Mouse (Mus musculus) midbrain, embryonic 14.5 days (tissue): ENCODE data around the gene Ufsp1. TPM values are rescaled to one million over a fixed set of nuclear protein-coding genes. Genes with fewer than 3 reads are reported as not detected.

Source experiments
- ATAC-seq: fragments of 200-750 bp; cut with Nextera tagmentation; 2 replicates; pipeline ENCODE4 v1.8.0; 2017; ENCODE audit warnings: moderate number of reproducible peaks, moderate library complexity; ENCODE audit not compliant: low FRiP score, low TSS enrichment
- DNase-seq: peaks from one replicate; pipeline ENCODE4 v3.0.0-alpha.2; 2015
- H3K27ac ChIP-seq: fragments of 300-500 bp; sonication (generic); replicated peaks from 2 replicates; pipeline ENCODE4 v1.5.1; 2014; ENCODE audit warnings: mild to moderate bottlenecking, low read depth, low read length, moderate library complexity
- H3K27me3 ChIP-seq: fragments of 300-500 bp; sonication (generic); 2 replicates; pipeline ENCODE4 v1.6.1; 2014; ENCODE audit warnings: low read length, control low read depth, mixed read lengths; ENCODE audit not compliant: control insufficient read depth, insufficient read depth
- H3K36me3 ChIP-seq: fragments of 300-500 bp; sonication (generic); 2 replicates; pipeline ENCODE4 v1.6.1; 2014; ENCODE audit warnings: low read length, control low read depth; ENCODE audit not compliant: control insufficient read depth, insufficient read depth
- H3K4me1 ChIP-seq: fragments of 300-500 bp; sonication (generic); 2 replicates; pipeline ENCODE4 v1.6.1; 2014; ENCODE audit warnings: mild to moderate bottlenecking, antibody characterized with exemption, low read length, control low read depth; ENCODE audit not compliant: control insufficient read depth, insufficient read depth
- H3K4me2 ChIP-seq: fragments of 300-500 bp; sonication (generic); 2 replicates; pipeline ENCODE4 v1.6.1; 2014; ENCODE audit warnings: mild to moderate bottlenecking, low read length, moderate library complexity
- H3K4me3 ChIP-seq: fragments of 300-500 bp; sonication (generic); replicated peaks from 2 replicates; pipeline ENCODE4 v1.5.1; 2014; ENCODE audit warnings: low read depth, low read length
- H3K9ac ChIP-seq: fragments of 300-500 bp; sonication (generic); replicated peaks from 2 replicates; pipeline ENCODE4 v1.6.1; 2014; ENCODE audit warnings: mild to moderate bottlenecking, low read length, moderate library complexity
- H3K9me3 ChIP-seq: fragments of 300-500 bp; sonication (generic); 2 replicates; pipeline ENCODE4 v1.6.1; 2016; ENCODE audit warnings: low read length, control low read depth, mixed read lengths; ENCODE audit not compliant: control insufficient read depth
- WGBS: fragments of 180-500 bp; shearing (Covaris S2); extraction: QIAGEN DNeasy Blood & Tissue Kit; methylation state at CpG from one replicate; pipeline ENCODE4 v1.1.7; 2014; 5-methylcytosine and 5-hydroxymethylcytosine counted together
- polyA plus RNA-seq: library from polyadenylated mRNA; unstranded; fragments of >200 nt; fragmentation: Nextera tagmentation; extraction: Ambion mirVana; gene quantifications from 2 replicates; pipeline ENCODE4 v1.2.1, GENCODE M21; 2014

Ufsp1 gene
- polyA plus RNA-seq, 1 experiment from 2014 or later: 13.7 TPM

DNA sequence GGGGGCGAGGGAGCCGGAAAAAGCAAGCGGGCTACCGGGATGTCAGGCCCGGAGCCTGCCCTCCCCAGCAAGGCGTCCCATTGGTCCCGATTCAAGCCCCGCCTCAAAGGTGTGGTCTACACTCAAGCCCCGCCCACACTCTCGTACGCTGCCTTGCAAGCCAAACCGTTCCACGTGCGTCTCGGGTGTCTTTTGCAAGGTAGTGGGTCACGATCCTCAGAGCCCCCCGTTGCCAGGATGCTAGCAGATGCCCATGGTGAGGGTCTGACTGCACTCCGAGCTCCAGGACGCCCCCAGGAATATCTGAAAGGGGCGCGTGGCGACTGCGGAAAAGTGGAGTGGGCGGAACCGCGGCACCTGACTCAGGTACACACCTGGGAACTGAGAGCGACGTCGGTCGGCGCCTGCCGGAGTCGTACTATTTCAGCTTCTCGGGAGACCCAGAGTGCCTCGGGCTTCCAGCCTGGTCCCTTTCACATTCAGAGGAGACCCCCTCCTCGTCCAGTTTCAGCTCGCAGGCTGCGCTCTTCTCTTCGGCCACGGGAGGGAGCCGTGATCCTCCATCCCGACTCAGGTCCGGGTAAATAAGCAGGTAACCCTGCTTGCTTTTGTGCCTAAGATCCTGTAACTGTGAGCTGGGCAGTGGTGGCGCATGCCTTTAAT is 39.2 kb downstream of the Ufsp1 start, which contains the start of gene Slc12a9:
Gene Slc12a9 (minus strand): TSS at position 86 of the 663 bp plus-strand sequence.
- H3K9ac ChIP-seq: peak within 1 kb of the TSS; percentile 81

DNA sequence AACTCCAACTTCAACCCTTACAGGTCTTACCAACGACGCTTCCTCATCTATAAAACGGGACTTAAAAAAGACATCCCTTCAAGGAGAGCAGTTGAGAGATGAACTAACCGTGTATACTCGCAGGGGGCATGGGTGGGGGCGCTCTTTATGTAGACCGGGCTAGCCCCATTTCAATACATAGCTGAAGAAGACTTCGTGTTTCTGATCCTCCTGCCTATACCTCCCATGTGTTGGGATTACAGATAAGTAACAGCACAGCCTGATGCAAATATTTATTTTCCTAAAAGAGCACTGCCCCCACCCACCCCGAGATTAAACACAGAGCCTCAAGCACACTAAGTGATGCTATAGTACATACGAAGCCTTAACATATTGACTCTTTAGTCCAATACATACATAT is 39.9 kb downstream of the Ufsp1 start:
- H3K4me2 ChIP-seq: peak overlapping the region; percentile 75
- H3K4me3 ChIP-seq: no peak overlapping the region
- 52% methylated on average over 10 of the region's 10 CpGs for whole genome bisulfite sequencing
- H3K9ac ChIP-seq: no peak overlapping the region
- no peaks in the 10 kb centered on the region for H3K36me3 ChIP-seq
- H3K4me1 ChIP-seq: peaks cover 14% of the 10 kb centered on the region
- no peaks in the 10 kb centered on the region for H3K27me3 ChIP-seq
- DNase-seq (no peak), ATAC-seq (no peak)
- no peak overlapping the region for H3K27ac ChIP-seq
- H3K9me3 ChIP-seq: no peaks in the 10 kb centered on the region

More for the DNA sequence above, 39.2 kb downstream of the Ufsp1 start, which contains the start of gene Slc12a9:
- Histone ChIP-seq H3K9me3 (no peaks in the 10 kb centered on the region), H3K27me3 (no peaks in the 10 kb centered on the region), H3K4me1 (peaks cover 8% of the 10 kb centered on the region; the same call in 1 of the 2 replicates), H3K36me3 (no peaks in the 10 kb centered on the region), H3K4me2 (peak within 1 kb of the TSS; percentile 75), H3K4me3 (peak within 1 kb of the TSS; percentile 54), H3K27ac (peak within 1 kb of the TSS; percentile 75)
- under 1% methylated on average over 44 of the region's 44 CpGs for WGBS
- ATAC-seq (peak; percentile 92), DNase-seq (peak; percentile 98)

DNA sequence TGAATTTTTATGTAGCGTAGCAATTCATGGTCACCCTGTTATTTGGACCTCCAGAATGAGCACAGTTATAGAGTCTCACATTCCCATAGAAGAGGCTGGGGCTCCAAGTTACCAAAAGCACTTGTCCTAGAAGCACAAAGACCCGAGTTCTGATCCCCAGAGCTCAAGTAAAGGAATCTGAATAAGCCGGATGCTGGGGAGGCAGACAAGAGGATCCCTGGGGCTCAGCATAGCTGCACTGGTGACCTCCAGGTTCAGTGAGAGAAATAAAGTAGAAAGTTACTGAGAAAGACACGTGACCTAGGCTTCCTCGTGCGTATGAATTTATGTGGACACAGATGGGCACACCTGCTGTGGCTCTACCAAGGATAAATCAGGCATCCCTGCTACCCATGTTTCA is 40.6 kb downstream of the Ufsp1 start:
- DNase-seq (no peak), ATAC-seq (no peak)
- Histone ChIP-seq H3K4me3 (no peak overlapping the region), H3K9me3 (no peaks in the 10 kb centered on the region), H3K27me3 (no peaks in the 10 kb centered on the region), H3K36me3 (no peaks in the 10 kb centered on the region), H3K27ac (no peak overlapping the region), H3K4me2 (no peak overlapping the region), H3K9ac (no peak overlapping the region), H3K4me1 (peaks cover 20% of the 10 kb centered on the region)
- 66% methylated on average over 6 of the region's 6 CpGs for WGBS

DNA sequence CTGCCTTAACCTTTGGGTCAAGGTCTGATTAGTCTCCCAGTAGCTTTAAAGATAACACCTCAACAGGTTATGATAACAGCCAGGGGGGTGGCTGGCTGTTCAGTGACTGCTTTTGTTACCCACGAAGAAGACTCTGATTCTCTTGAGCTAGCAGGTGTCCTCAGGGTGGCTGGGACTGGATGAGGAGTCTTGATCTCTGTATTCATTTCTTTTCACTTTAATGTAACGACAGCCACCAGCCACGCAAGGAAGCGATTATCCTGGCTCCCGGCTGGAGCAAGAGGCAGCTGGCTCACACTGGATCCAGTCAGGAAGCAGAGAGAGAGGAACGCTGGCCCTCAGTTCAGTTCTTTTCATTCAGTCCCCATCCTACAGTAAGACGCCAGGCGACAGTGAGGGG is 42.8 kb downstream of the Ufsp1 start:
- no peak overlapping the region for H3K4me3 ChIP-seq
- H3K4me2 ChIP-seq: no peak overlapping the region
- peaks cover 19% of the 10 kb centered on the region for H3K4me1 ChIP-seq
- H3K27ac ChIP-seq: no peak overlapping the region
- 53% methylated on average over 8 of the region's 8 CpGs for WGBS
- no peak for DNase-seq
- peak overlapping the region; percentile 7; the same call in 1 of the 2 replicates for H3K9ac ChIP-seq
- H3K9me3 ChIP-seq: no peaks in the 10 kb centered on the region
- H3K27me3 ChIP-seq: no peaks in the 10 kb centered on the region
- no peaks in the 10 kb centered on the region for H3K36me3 ChIP-seq
- ATAC-seq: no peak

DNA sequence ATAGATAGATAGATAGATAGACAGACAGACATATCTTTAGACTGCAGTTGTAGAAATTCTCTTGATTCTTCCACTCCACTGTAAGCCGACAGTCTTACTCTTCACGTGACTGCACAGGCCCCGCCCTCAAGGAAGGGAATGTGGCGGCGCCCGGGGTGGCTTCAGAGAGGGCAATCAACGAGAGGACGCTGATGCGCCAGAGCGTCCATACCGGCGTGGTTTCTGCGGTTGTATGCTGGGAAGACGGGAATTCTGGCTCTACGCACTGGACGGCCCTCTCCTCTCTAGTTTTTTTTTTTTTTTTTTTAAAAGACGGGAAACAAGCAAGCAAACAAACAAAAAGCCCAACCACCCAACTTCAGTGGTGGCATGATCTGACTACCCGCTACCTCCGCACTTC is 43.8 kb downstream of the Ufsp1 start:
- under 1% methylated on average over 19 of the region's 19 CpGs for WGBS
- peak overlapping the region; percentile 39 for H3K4me3 ChIP-seq
- no peaks in the 10 kb centered on the region for H3K27me3 ChIP-seq
- no peaks in the 10 kb centered on the region for H3K9me3 ChIP-seq
- H3K4me1 ChIP-seq: peaks cover 12% of the 10 kb centered on the region
- ATAC-seq: peak; percentile 88
- peak overlapping the region; percentile 53 for H3K9ac ChIP-seq
- peak overlapping the region; percentile 81 for H3K27ac ChIP-seq
- DNase-seq: peak; percentile 96
- peak overlapping the region; percentile 68 for H3K4me2 ChIP-seq
- no peaks in the 10 kb centered on the region for H3K36me3 ChIP-seq

DNA sequence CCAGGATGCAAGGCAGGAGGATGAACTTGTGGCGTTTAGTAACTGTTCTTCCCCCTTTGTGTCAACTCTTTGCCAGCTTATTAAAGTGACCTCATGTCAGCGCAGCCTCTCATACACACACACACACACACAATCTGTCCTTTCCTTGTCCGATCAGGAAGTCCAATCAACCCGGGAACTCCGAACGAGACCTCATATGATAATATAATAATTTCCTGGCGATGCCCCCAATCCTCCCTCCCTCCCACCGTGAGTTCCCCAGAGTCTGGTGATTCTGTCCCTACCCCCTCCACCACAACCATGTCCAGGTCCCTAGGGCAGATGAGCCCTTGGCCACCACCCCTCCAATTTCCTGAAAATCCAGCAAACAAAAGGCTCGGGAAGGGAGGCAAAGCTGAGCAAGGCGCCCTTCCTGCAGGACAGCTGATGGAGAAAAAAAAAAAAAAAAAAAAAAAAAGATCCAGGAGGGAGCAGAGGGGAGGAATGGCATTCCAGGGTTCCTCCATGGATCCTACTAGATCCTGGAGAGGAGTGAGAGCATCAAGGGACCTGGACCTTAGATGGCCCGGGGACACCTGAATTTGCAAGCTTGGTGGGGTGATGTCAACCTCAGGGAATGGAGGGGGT is 44.3 kb downstream of the Ufsp1 start:
- Histone ChIP-seq H3K36me3 (no peaks in the 10 kb centered on the region), H3K27ac (peak overlapping the region; percentile 81), H3K4me3 (peak overlapping the region; percentile 39), H3K9me3 (no peaks in the 10 kb centered on the region), H3K4me2 (peak overlapping the region; percentile 68), H3K27me3 (no peaks in the 10 kb centered on the region), H3K4me1 (peaks cover 12% of the 10 kb centered on the region), H3K9ac (peak overlapping the region; percentile 53)
- ATAC-seq (peak; percentile 26; the same call in 1 of the 2 replicates), DNase-seq (peak; percentile 68)
- WGBS: 2% methylated on average over 11 of the region's 11 CpGs

DNA sequence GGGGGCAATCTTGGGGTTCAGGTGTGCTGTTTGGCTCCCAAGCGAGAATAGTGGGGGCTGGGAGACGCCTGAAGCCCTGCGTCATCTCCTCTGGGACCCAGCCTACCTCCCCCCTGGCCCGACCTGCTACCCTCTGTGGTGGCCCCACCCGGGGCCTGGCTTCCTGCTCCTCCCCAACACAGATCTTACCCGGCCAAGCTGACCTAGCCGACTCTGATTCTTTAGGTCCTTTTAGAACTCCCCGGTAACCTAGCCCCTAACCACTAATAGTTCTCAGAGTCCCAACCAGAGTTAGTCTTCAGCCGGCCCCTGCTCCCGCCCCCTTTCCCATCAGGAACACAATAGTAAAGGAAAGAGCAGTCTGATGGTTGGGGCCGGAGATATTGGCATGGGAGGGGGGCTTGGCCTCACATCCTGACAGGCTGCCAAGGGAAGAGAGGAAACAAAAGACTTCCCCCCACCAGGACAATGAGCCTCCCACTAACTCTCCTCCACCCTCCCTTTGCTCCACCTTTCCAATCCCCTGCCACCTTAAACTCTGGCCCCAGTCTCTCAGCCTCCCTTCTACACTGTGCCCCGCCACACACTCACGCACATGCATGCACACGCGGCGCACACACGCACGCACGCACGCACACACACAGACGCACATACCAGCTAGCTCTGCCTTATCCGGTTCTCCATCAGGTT is 45.0 kb downstream of the Ufsp1 start:
- H3K4me3 ChIP-seq: peak overlapping the region; percentile 39
- H3K4me2 ChIP-seq: peak overlapping the region; percentile 68
- no peaks in the 10 kb centered on the region for H3K36me3 ChIP-seq
- peak overlapping the region; percentile 53 for H3K9ac ChIP-seq
- no peaks in the 10 kb centered on the region for H3K27me3 ChIP-seq
- WGBS: 3% methylated on average over 22 of the region's 22 CpGs
- H3K9me3 ChIP-seq: no peaks in the 10 kb centered on the region
- DNase-seq (peak; percentile 66), ATAC-seq (peak; percentile 59)
- H3K27ac ChIP-seq: peak overlapping the region; percentile 81
- peaks cover 12% of the 10 kb centered on the region for H3K4me1 ChIP-seq

DNA sequence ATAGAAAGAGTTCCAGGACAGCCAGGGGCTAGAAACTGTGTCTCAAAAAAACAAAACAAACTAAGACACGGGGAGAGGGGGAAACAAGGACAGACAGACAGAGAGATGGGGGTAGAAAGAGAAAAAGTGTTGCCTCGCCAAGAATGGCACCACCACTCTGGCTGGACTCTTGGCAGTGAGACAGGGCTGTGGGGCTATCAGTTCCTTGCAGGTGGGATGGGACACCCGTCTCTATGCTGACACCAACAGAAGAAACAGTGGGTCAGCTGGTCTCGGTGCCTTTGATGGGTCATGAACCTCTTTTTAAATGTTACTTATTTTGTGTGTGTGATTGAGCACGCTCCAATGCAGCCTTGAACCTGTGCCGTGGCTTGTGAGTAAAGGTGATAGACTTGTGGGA is 45.8 kb downstream of the Ufsp1 start:
- Histone ChIP-seq H3K9me3 (no peaks in the 10 kb centered on the region), H3K36me3 (no peaks in the 10 kb centered on the region), H3K4me1 (peaks cover 12% of the 10 kb centered on the region), H3K27me3 (no peaks in the 10 kb centered on the region), H3K27ac (peak overlapping the region; percentile 81; the same call in 1 of the 2 replicates), H3K9ac (no peak overlapping the region), H3K4me2 (peak overlapping the region; percentile 68), H3K4me3 (0 out of 2 replicates have a peak overlapping the region, but pooled peaks have one; percentile 39)
- ATAC-seq (no peak), DNase-seq (no peak)
- 75% methylated on average over 6 of the region's 6 CpGs for WGBS
